Mouse (Mus musculus) embryonic facial prominence, embryonic 13.5 days (tissue): ENCODE measurements around the gene Fam222b. TPM values are rescaled to one million over a fixed set of nuclear protein-coding genes. Genes with fewer than 3 reads are reported as not detected.
A peak's percentile ranks its signal among the peaks of the same experiment; 100 is the strongest.

Experiments
- ATAC-seq: fragments of 200-750 bp; cut with Nextera tagmentation; 2 replicates; pipeline ENCODE4 v1.8.0; 2017; ENCODE audit warnings: low read depth; ENCODE audit not compliant: insufficient number of reproducible peaks, insufficient read depth, low FRiP score, low TSS enrichment
- H3K27ac ChIP-seq: fragments of 300-500 bp; sonication (generic); 2 replicates; pipeline ENCODE4 v1.5.1; 2015; ENCODE audit warnings: moderate library complexity, mild to moderate bottlenecking, inconsistent platforms
- H3K27me3 ChIP-seq: fragments of 300-500 bp; sonication (generic); 2 replicates; pipeline ENCODE4 v1.6.1; 2015; ENCODE audit warnings: mild to moderate bottlenecking, inconsistent platforms
- H3K36me3 ChIP-seq: fragments of 300-500 bp; sonication (generic); 2 replicates; pipeline ENCODE4 v1.6.1; 2015; ENCODE audit warnings: mild to moderate bottlenecking, inconsistent platforms
- H3K4me1 ChIP-seq: fragments of 300-500 bp; sonication (generic); 2 replicates; pipeline ENCODE4 v1.6.1; 2015; ENCODE audit warnings: inconsistent platforms
- H3K4me2 ChIP-seq: fragments of 300-500 bp; sonication (generic); 2 replicates; pipeline ENCODE4 v1.6.1; 2015; ENCODE audit warnings: moderate library complexity, mild to moderate bottlenecking, inconsistent platforms
- H3K4me3 ChIP-seq: fragments of 300-500 bp; sonication (generic); 2 replicates; pipeline ENCODE4 v1.5.1; 2015; ENCODE audit warnings: mild to moderate bottlenecking, inconsistent platforms
- H3K9ac ChIP-seq: fragments of 300-500 bp; sonication (generic); 2 replicates; pipeline ENCODE4 v1.6.1; 2015; ENCODE audit warnings: mild to moderate bottlenecking, inconsistent platforms
- H3K9me3 ChIP-seq: fragments of 300-500 bp; sonication (generic); 2 replicates; pipeline ENCODE4 v1.6.1; 2016; ENCODE audit warnings: inconsistent platforms
- WGBS: fragments of 180-500 bp; shearing (Covaris S2); methylation state at CpG from one replicate; pipeline ENCODE4 v1.1.7; 2015; ENCODE audit warnings: mixed read lengths; 5-methylcytosine and 5-hydroxymethylcytosine counted together
- polyA plus RNA-seq: library from polyadenylated mRNA; unstranded; fragments of >200 nt; fragmentation: Nextera tagmentation; extraction: Ambion mirVana; gene quantifications from 2 replicates; pipeline ENCODE4 v1.2.1, GENCODE M21; 2015

Gene Fam222b
- polyA plus RNA-seq, 1 experiment from 2014 or later, result 16.9 TPM

DNA sequence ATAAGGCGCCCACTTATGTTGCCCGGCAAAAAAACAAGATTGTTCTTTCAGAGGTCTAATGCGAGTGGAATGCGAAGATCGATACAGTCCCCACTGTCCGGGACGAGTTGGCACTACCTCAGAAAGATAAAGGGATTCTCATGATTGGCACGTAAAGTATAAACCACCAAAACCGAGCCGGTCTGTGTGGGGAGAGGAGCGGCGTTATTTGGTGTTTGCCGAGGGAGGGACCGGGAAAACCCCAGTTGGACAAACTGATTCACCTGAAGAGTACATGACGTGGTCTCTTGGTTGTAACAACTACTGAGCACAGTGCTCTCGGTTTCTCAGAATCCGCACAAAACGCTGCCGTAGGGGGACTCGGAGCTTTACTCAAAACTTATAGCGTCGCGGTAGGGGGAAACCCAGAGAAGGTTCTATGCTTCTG, 82.5 kb downstream of the Fam222b start:
- peaks cover 45% of the 10 kb centered on the region for H3K4me1 ChIP-seq
- no peak for ATAC-seq
- H3K9ac ChIP-seq, result peak overlapping the region; percentile 77
- no peaks in the 10 kb centered on the region for H3K9me3 ChIP-seq
- under 1% methylated on average over 23 of the region's 23 CpGs for WGBS
- H3K4me2 ChIP-seq, result peak overlapping the region; percentile 77
- peaks cover 32% of the 10 kb centered on the region for H3K36me3 ChIP-seq
- peak overlapping the region; percentile 62 for H3K4me3 ChIP-seq
- no peaks in the 10 kb centered on the region for H3K27me3 ChIP-seq
- H3K27ac ChIP-seq, result peak overlapping the region; percentile 96; the same call in 1 of the 2 replicates

- H3K9me3 ChIP-seq, result no peaks in the 10 kb centered on the region
- peak overlapping the region; percentile 96 for H3K27ac ChIP-seq
- H3K27me3 ChIP-seq, result no peaks in the 10 kb centered on the region
- no peak for ATAC-seq
- peaks cover 50% of the 10 kb centered on the region for H3K4me1 ChIP-seq
- peaks cover 32% of the 10 kb centered on the region for H3K36me3 ChIP-seq
- peak overlapping the region; percentile 77 for H3K9ac ChIP-seq
- peak overlapping the region; percentile 62 for H3K4me3 ChIP-seq
- 2% methylated on average over 10 of the region's 10 CpGs for WGBS
- peak overlapping the region; percentile 77 for H3K4me2 ChIP-seq
Observed at GRCm38 (mm10) chr11:78177437-78177836, 83.0 kb downstream of the Fam222b start.

DNA sequence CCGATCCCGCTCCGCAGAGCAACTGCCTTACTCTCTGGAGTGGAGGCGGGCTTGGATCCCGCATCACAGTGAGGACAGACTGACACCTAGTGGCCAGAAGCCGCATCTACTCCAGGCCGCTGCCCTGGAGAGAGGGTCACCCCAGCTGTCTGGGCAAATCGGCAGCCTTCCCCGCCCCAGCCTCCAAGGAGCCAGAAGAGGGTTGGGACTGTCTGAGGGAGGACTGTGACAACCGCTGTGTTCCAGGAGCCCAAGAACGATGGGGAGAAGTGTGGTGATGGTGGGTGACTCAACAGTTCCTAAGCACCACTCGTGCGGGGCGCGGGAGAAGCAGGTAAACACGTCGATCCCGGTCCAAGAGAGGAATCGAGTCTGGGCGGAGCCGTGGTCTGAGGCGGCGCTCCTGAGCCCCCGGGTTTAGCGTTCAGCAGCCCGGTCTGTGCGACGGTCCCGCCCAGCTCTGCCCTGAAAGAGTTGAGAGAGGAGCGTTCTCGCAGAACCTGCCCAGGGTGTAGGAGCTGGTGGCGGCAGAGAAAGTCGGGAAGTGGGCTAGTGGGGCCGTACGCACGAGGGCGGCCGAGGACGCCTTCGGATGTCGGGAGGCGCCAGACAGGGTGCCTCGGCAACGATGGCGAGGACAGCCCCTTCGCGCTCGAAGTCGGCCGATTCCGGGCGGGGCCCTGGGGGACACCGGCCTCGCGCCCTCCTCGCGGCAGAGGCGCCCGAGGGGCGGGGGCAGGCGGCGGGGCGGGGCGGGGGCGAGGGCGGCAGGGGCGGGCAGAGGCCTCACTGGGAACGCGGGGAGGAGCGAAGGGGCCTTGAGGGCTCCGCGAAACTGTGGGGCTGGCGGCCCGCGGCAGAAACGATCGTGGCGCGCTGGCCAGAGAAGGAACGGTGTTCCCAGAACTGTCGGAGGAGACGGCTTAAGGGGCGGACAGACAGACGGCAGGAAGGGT, 83.7 kb downstream of the Fam222b start:
- H3K4me3 ChIP-seq, result peak overlapping the region; percentile 62
- H3K4me1 ChIP-seq, result peaks cover 50% of the 10 kb centered on the region
- under 1% methylated on average over 82 of the region's 84 CpGs for WGBS
- peaks cover 32% of the 10 kb centered on the region for H3K36me3 ChIP-seq
- peak; percentile 70 for ATAC-seq
- peak overlapping the region; percentile 77 for H3K9ac ChIP-seq
- peak overlapping the region; percentile 96 for H3K27ac ChIP-seq
- no peaks in the 10 kb centered on the region for H3K9me3 ChIP-seq
- H3K27me3 ChIP-seq, result no peaks in the 10 kb centered on the region
- H3K4me2 ChIP-seq, result peak overlapping the region; percentile 77

DNA sequence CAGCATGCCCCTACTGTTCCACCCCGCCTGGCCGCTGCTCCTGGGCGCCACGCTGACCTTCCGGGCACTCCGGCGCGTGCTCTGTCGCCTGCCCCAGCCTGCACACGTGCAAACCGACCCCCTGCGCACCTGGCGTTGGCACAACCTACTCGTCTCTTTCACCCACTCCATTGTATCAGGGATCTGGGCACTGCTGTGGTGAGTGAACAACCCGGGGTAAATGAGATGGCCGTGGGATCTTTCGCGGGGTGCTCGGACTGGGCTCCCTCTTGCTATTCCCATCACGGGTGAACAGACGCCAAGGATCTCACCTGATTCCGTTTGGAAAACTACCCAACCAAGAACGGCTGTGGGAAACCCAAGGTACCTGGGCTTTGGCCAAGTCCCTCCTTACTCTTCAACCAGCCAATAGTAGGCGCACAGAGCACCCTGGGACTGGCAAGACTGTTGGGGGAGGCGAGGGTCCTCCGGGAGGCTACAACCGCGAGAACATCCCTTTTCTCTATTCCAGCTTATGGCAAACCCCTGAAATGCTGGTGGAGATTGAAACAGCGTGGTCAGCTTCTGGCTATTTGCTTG, 84.5 kb downstream of the Fam222b start:
- Histone ChIP-seq H3K36me3 (peaks cover 32% of the 10 kb centered on the region), H3K4me2 (peak overlapping the region; percentile 77), H3K9ac (peak overlapping the region; percentile 77), H3K4me1 (peaks cover 52% of the 10 kb centered on the region), H3K4me3 (peak overlapping the region; percentile 62), H3K27me3 (no peaks in the 10 kb centered on the region), H3K27ac (peak overlapping the region; percentile 96), H3K9me3 (no peaks in the 10 kb centered on the region)
- ATAC-seq, result no peak; the same call in 1 of the 2 replicates
- WGBS, result under 1% methylated on average over 29 of the region's 29 CpGs

GRCm38 (mm10) chr11:78179438-78179999, 85.1 kb downstream of the Fam222b start:
- ATAC-seq, result no peak
- no peaks in the 10 kb centered on the region for H3K9me3 ChIP-seq
- peak overlapping the region; percentile 77 for H3K4me2 ChIP-seq
- H3K27ac ChIP-seq, result peak overlapping the region; percentile 96
- H3K27me3 ChIP-seq, result no peaks in the 10 kb centered on the region
- WGBS, result 28% methylated on average over 8 of the region's 8 CpGs
- H3K9ac ChIP-seq, result peak overlapping the region; percentile 77
- peak overlapping the region; percentile 62 for H3K4me3 ChIP-seq
- peaks cover 55% of the 10 kb centered on the region for H3K4me1 ChIP-seq
- H3K36me3 ChIP-seq, result peaks cover 32% of the 10 kb centered on the region

- no peak for ATAC-seq
- 74% methylated on average over 6 of the region's 6 CpGs for WGBS
- H3K4me3 ChIP-seq, result peak overlapping the region; percentile 62; the same call in 1 of the 2 replicates
- H3K9ac ChIP-seq, result 0 out of 2 replicates have a peak overlapping the region, but pooled peaks have one; percentile 77
- H3K9me3 ChIP-seq, result no peaks in the 10 kb centered on the region
- peak overlapping the region; percentile 77 for H3K4me2 ChIP-seq
- peaks cover 52% of the 10 kb centered on the region for H3K4me1 ChIP-seq
- peaks cover 32% of the 10 kb centered on the region for H3K36me3 ChIP-seq
- H3K27ac ChIP-seq, result peak overlapping the region; percentile 5
- no peaks in the 10 kb centered on the region for H3K27me3 ChIP-seq
Observed at GRCm38 (mm10) chr11:78180081-78180761, 85.8 kb downstream of the Fam222b start.

DNA sequence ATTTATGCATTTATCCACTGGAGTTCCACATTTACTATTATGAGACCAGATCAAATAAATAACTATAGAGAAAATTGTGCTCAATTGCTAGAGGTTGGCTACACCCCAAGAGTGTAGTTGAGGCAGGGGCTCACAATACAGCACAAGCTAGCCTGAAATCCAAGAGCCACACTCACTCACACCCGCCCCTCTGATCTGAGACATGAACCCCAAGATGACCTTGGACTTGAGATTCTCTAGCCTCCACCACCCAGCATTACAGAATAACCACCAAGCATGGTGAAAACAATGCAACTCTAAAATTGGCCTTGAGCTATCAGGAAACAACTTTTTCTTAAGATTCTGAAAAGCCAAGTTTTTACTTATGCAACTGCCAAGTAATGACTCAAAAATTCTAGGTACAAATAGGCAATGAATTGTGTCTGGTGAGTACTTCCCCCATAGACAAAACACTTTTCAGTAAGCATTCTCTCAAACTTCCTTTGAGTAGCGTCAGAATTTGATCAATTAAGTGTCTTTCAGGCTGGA, 87.4 kb downstream of the Fam222b start:
- WGBS, result 44% methylated on average over 2 of the region's 2 CpGs
- peak overlapping the region; percentile 97 for H3K9ac ChIP-seq
- H3K27me3 ChIP-seq, result no peaks in the 10 kb centered on the region
- no peak for ATAC-seq
- peak overlapping the region; percentile 76 for H3K4me2 ChIP-seq
- H3K27ac ChIP-seq, result no peak overlapping the region
- peaks cover 47% of the 10 kb centered on the region for H3K4me1 ChIP-seq
- peak overlapping the region; percentile 68 for H3K4me3 ChIP-seq
- H3K36me3 ChIP-seq, result peaks cover 32% of the 10 kb centered on the region
- H3K9me3 ChIP-seq, result no peaks in the 10 kb centered on the region

- ATAC-seq, result no peak
- H3K4me1 ChIP-seq, result peaks cover 44% of the 10 kb centered on the region
Observed at GRCm38 (mm10) chr11:78182450-78182849, 88.0 kb downstream of the Fam222b start.

DNA sequence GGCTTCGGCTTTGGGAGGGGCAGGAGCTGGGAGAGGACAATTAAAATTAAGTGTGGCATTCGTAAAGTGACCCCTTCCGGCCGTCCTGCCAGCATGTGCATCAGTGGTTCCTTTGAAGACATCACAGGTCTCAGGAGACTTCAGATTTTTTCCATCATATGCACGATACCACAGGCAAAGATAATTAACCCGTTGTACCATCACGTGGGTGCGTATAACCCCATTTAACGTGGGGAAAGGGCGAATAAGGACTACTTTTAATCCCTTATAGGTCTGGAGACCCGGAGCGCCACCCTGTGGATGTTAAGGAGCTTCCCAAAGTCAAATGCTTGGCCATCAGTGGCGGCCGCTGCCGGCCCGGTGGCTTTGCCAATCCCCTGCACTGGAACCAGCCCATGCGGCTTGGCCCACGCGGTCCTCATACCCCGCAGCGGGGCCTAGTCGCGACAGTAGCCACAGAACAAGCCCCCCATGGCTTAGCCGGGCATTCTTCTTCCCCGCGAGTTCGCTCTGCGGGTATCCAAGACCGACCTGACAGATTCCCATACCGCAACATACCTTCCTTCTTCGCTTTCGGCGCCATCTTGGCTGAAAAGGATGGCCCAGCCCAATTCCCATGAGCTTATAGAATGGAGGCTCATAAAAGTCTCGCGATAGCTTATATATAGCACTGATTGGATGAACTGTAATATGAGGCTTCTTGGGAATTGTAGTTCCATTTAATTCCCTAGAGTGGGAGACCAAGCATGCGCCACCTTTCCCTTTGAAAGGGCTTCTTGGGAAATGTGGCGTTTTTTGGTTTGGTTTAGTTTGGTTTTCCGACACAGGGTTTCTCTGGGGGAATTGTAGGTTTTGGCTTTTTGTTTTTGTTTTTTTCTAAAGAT, 88.7 kb downstream of the Fam222b start, which contains the start of gene Rpl23a:
Rpl23a (minus strand) TSS at position 624 of the 884 bp plus-strand sequence.
- Histone ChIP-seq H3K9me3 (no peaks in the 10 kb centered on the region), H3K36me3 (peaks cover 32% of the 10 kb centered on the region), H3K4me2 (peak within 1 kb of the TSS; percentile 76), H3K4me1 (peaks cover 40% of the 10 kb centered on the region), H3K9ac (peak within 1 kb of the TSS; percentile 97), H3K27ac (peak within 1 kb of the TSS; percentile 97), H3K27me3 (no peaks in the 10 kb centered on the region), H3K4me3 (peak within 1 kb of the TSS; percentile 68)
- under 1% methylated on average over 38 of the region's 38 CpGs for WGBS
- peak; percentile 86 for ATAC-seq

More at GRCm38 (mm10) chr11:78182450-78182849, 88.0 kb downstream of the Fam222b start:
- H3K27ac ChIP-seq, result peak overlapping the region; percentile 97; the same call in 1 of the 2 replicates
- peak overlapping the region; percentile 76 for H3K4me2 ChIP-seq
- H3K36me3 ChIP-seq, result peaks cover 32% of the 10 kb centered on the region
- peak overlapping the region; percentile 68 for H3K4me3 ChIP-seq
- no peaks in the 10 kb centered on the region for H3K27me3 ChIP-seq
- H3K9me3 ChIP-seq, result no peaks in the 10 kb centered on the region
- H3K9ac ChIP-seq, result peak overlapping the region; percentile 97
- WGBS, result 9% methylated on average over 7 of the region's 7 CpGs

- no peak for ATAC-seq
- Histone ChIP-seq H3K4me3 (peak overlapping the region; percentile 68), H3K27me3 (no peaks in the 10 kb centered on the region), H3K9me3 (no peaks in the 10 kb centered on the region), H3K36me3 (peaks cover 32% of the 10 kb centered on the region), H3K4me1 (peaks cover 39% of the 10 kb centered on the region), H3K27ac (peak overlapping the region; percentile 71), H3K4me2 (peak overlapping the region; percentile 55), H3K9ac (peak overlapping the region; percentile 61)
- WGBS, result 58% methylated on average over 10 of the region's 10 CpGs
Observed at GRCm38 (mm10) chr11:78183884-78184514, 89.5 kb downstream of the Fam222b start.
